Mouse (Mus musculus) lung, postnatal 25 days (tissue): Measurements from ENCODE around the gene Cep78.

Experiments used
- DNase-seq: peaks from one replicate; pipeline ENCODE4 v3.0.0; 2022; ENCODE audit warnings: low spot score

Gene Cep78

GRCm38 (mm10) chr19:15965082-15965481 lies 19.7 kb downstream of the Cep78 start:
- DNase-seq = peak; percentile 69

GRCm38 (mm10) chr19:15964533-15964932 lies 20.3 kb downstream of the Cep78 start:
- no peak for DNase-seq

GRCm38 (mm10) chr19:15963011-15963695 lies 21.6 kb downstream of the Cep78 start:
- no peak for DNase-seq

- no peak for DNase-seq
These were observed 22.5 kb downstream of the Cep78 start for GRCm38 (mm10) chr19:15962313-15962712.

DNA sequence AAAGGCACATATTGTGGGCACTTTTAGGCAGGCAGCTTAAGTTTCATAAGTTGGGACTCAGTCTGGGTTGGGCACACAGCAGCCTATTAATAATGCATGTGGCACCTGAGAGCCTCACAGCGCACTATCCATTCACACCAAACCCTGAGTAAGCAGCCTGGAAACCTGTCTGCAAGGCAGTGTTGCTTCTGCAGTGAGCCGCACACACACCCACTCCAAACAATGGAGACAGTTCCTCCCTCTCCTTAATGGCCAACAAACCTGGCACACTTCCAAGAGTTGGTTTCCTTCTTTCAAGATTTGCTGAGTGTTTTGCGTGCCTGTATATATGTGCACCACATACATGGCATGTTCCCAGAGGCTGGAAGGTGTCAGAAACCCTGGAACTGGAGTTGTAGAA lies 34.6 kb downstream of the Cep78 start:
- DNase-seq = no peak

DNA sequence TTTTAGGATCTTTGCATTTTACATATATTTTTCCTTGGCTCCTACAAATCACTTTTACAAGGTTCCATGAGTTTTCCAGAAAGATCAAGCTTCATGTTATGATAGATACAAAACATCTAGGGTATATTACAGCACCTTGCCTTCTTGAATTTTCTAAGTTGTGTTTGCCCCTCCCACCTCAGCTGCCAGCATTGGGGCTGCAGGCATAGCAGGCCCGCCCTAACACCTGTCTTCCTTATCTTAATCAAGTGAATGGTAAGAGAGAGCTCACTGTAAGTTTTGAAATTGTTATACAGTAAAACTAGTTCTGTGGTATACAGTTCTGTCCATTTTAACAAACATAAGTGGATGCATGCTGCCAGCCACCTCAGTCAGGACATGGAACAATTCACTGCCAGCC lies 35.9 kb downstream of the Cep78 start:
- DNase-seq = no peak

GRCm38 (mm10) chr19:15948426-15948825 lies 36.4 kb downstream of the Cep78 start:
- no peak for DNase-seq

DNA sequence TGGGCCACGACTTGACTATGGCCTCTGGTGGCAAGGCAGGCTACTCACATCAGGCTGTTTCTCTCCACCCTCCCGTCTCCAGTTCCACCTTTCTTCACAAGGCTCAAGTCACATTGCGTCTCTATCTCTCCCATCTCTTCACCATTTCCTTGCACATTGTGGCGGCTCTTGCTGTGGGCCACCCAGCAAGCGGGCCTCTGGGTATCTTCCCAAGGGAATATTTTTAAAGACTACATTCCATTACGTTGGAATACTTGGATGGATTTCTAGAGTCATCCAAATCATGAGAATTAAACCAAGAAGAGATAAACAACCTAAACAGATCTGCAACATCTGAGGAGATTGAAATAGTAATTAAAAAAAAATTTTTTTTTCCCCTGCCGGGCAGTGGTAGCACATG lies 37.6 kb downstream of the Cep78 start, which contains the start of gene Psat1:
Gene Psat1, minus strand, starts transcription at position 101 of the 400 bp plus-strand sequence.
- DNase-seq = no peak

DNA sequence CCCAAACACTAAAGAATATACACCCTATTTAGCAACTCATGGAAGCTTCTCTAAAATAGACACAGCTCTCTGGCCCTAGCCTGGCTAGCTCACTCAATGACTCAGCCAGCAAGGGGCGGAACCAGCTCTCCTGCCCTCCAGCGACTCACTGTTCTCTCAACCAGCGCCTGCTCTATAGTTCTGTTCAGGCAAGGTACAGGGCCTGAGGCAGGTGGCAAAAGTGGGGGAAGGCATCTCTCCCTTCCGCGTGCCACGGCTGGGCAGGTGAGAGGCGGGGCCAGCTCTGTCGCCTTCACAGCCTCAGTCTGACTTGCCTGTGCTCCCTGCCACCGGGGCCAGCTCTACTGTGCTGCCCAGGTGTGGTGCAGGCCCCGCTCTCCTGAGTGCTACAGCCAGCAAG lies 38.1 kb downstream of the Cep78 start:
- peak; percentile 28 for DNase-seq

DNA sequence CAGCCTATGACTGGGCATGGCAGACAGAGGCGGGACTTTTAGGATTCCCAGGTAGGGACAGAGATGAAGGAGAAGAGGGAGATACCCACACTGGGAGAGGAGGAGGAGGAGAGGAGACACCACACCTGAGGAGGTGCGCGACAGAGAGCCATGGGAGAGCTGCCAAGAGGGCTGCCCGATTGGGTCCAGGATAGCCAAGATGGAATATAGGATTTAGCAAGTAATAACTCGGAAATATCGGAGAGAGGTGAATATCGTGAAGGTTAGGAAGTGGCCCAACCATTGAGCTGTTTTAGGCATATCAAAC lies 41.7 kb downstream of the Cep78 start:
- DNase-seq = no peak

DNA sequence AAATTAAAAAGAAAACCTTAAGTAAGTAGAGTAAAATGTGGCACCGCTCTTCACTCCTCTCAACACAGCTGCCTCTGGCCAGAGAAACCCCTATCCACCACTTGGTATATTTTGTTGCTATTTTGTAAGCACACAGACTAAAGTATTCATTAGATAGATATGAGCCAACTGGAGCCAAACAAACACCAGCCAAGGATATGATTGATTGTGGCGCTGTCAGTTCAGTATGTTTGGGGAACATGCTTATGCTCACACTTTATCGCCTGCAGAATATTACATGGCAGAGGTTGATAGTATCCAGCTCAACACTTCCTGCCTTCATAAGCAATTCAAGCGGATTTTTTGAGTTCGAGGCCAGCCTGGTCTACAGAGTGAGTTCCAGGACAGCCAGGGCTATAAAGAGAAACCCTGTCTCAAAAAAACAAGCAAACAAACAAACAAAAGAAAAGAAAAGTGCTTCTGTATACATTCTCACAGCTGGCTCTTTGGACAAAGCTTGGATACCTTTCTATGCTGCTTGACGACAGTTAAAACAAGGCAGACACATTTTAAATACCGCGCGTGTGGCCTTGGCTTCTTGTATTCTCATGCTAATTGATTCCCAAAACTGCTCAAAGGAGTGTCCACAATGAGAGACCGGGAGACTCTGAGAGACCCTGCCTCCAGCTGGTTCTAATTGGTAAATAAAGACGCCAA lies 42.2 kb downstream of the Cep78 start:
- no peak for DNase-seq

- DNase-seq = peak; percentile 35
These were observed 43.4 kb downstream of the Cep78 start for GRCm38 (mm10) chr19:15941399-15941798.

DNA sequence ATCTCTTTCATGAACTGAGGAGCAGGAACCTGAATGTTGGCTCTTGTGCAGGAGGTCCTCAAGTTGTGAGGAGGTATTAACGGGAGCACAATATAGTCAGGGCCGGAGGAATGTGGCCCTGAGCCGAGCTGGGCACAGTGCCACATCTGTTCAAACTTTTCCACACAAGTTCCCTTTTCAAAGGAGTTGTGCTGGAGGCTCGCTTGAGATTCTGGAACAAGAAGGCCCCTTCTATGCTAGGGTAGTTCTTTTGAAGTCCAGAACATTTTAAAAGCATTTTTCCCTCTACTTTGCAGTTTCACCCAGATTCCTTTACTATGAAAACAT lies 59.1 kb downstream of the Cep78 start:
- peak; percentile 88 for DNase-seq

DNA sequence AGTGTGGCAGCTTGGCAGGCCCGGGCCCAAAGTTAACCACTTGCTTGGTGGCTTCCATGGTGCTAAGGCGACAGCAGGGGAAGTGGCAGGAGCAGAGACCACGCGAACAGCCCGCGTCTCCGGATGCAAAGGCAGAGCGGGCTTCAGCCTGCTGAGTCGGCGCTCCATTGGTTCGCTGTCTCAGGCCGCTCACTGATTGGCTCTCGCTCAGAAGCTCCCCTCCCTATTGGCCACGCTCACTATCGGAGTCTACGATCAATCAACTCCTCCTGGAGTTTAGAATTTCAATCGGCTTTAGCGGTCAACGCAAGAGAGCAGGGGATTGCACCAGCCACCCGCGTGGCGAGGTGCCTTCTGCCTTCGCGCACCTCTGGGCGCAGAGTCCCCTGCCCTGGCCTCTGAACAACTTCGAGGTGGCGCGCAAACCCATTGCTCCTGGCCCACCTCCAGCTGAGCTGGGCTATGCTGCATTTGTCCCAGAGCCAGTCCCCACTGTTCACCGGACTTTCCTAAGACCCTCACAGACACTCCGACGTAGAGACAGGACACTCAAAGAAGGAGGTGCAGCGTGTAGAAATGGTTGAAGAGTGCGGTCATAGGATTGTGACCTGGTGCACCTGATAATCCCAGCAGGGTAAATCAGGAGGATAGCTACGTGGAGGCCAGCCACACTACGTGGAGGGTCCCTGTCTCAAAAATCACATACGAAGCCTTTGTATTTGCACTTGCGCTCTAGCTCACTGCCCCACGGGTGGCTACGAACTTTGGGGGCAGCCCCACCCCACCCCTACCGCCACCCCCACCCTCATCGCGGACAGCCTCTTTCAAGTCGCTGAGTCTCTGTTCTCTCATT lies 59.7 kb downstream of the Cep78 start:
- peak; percentile 88 for DNase-seq

DNA sequence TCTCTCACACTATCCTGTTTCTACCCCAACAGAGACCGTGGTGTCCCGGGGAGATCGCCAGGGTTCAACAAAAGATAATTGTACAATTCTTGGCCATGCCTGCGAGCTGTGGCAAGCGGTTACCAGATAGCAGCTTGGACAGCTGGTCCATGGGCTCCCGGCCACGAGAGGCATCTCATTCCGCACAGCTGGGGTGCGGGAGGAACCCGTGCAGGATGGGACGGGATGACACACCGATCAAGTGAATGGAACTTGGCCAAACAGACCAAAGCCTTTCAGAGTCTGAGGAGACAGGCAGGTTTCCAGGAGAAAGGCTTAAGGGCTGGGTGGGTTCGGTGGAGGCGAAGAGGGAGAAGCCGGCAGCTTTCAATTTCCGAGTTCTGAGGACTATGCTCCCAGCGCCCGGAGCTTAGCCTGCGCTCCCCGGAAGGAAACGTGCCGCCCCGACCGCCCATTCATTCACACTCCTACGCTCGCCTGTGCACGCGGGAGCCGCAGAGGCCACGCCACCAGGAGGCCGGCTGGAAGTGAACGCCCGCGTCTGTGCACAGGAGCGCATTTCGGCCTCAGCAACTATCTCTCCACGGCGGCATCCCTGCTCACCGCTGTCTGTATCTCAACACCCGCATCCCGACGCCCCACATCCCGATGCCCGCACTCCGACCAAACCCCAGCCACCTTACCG lies 60.5 kb downstream of the Cep78 start:
- peak; percentile 21 for DNase-seq

- DNase-seq = peak; percentile 38
These were observed 61.4 kb downstream of the Cep78 start for GRCm38 (mm10) chr19:15923426-15923825.

- DNase-seq = no peak
These were observed 65.5 kb downstream of the Cep78 start for GRCm38 (mm10) chr19:15919336-15919735.

- DNase-seq = no peak
These were observed 66.7 kb downstream of the Cep78 start for GRCm38 (mm10) chr19:15918111-15918510.

DNA sequence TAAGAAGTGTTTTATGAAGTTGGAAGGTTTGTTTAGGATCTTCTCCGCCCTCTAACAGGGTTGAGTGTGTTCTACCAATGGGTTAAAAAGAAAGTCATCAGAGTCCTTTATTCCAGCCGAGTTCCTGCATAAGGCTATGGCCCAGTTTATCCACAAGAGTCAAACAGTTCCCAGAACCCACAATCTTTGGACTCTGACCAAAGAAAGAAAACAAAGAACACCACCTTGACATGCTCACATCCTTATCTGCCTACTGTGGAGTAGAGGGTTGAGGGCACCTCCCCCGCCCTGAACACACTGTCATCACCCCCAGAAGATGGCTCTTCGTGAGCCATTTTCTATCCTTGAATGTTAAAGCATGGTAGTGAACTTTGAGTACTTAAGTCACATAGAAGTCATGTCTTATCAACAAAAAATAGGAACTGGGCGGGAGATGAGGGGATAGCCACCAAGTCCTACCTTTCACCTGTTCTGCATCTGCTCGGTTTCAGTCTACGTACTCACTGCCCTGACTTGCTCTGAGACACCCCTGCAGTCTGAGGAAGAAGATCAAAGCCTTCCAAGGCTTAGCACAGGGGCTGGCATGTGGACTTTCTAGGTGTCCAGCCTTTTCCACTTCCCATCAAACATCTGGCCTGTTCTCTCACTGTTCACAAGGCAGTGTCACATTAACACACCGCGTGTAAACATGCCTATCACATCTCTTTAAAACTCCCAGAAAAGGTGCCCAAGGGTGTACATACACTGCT lies 71.4 kb downstream of the Cep78 start:
- DNase-seq = no peak

DNA sequence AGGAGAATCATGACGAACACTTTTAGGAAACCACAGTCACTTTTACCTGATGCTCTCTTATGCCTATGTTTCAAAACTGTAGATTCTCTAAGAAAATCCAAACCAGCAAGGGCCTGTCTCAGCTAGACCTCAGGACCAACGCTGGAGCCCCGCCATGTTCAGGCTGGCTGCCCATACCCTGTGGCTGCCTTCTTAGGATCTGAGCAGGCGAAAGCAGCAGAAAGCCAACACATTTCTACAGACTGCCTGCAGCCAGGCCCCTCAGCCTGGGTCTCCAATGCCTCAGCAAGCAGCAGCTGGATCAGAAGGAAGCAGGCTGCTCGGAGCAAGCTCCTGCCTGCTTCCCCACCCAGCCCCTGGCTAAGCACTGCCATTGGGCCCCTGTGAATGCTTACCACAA lies 73.3 kb downstream of the Cep78 start:
- no peak for DNase-seq

GRCm38 (mm10) chr19:15910987-15911386 lies 73.8 kb downstream of the Cep78 start:
- no peak for DNase-seq

- DNase-seq = no peak
These were observed 74.3 kb downstream of the Cep78 start for GRCm38 (mm10) chr19:15910488-15910887.
